Mouse (Mus musculus): ENCODE results near the gene Ptgir.

DNA sequence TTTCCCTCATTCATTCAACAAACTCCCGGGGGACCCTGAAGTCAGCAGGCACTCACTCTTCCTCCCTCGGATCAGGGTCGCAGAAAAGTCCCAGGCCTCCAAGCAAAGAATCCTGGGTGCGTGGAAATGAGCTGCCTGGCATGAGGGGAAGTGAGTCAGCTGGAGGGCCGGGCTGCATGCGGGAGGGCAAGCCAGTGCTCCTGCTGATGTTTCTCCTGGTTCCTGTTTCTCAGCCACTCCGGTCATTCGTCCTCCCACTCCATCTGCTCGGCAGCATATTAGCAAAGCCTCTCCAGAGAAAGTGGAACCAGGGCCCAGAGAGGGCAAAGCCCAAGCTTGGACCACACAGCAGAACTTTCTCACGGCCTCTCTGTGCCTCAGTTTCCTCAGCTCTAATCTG, 3.6 kb downstream of the Ptgir start:
- TF ChIP-seq CTCF (IDR thresholded peaks at IDR 0.05; ENCODE audit: low read depth) (no peak), EP300 (IDR thresholded peaks at IDR 0.05; ENCODE audit: low read depth) (no peak)

Data from liver, postnatal 0 days (tissue).